Mouse (Mus musculus): ENCODE data around the gene Dtx2.

GRCm38 (mm10) chr5:136026859-136027258, 32.3 kb downstream of the Dtx2 start:
- TF ChIP-seq CTCF (IDR thresholded peaks at IDR 0.05; ENCODE audit: borderline replicate concordance, control insufficient read depth, extremely low read depth, insufficient read depth, low read length, poor library complexity) (no peak), POLR2A (IDR thresholded peaks at IDR 0.05; ENCODE audit: control insufficient read depth, extremely low read depth, insufficient read depth, low read length, poor library complexity) (no peak)
